Mouse (Mus musculus) hindbrain, embryonic 15.5 days (tissue): ENCODE measurements around the gene Prpf6. TPM values are rescaled to one million over a fixed set of nuclear protein-coding genes. Genes with fewer than 3 reads are reported as not detected.

Experiments
- ATAC-seq: fragments of 200-750 bp; cut with Nextera tagmentation; 2 replicates; pipeline ENCODE4 v1.8.0; 2017; ENCODE audit warnings: low read depth, moderate number of reproducible peaks, moderate TSS enrichment; ENCODE audit not compliant: low FRiP score
- H3K27ac ChIP-seq: fragments of 300-500 bp; sonication (generic); replicated peaks from 2 replicates; pipeline ENCODE4 v1.5.1; 2015; ENCODE audit warnings: mild to moderate bottlenecking, inconsistent platforms
- H3K27me3 ChIP-seq: fragments of 300-500 bp; sonication (generic); 2 replicates; pipeline ENCODE4 v1.6.1; 2015; ENCODE audit warnings: control low read depth, inconsistent platforms
- H3K36me3 ChIP-seq: fragments of 300-500 bp; sonication (generic); 2 replicates; pipeline ENCODE4 v1.6.1; 2015; ENCODE audit warnings: control low read depth, inconsistent platforms
- H3K4me1 ChIP-seq: fragments of 300-500 bp; sonication (generic); replicated peaks from 2 replicates; pipeline ENCODE4 v1.6.1; 2015; ENCODE audit warnings: control low read depth, inconsistent platforms
- H3K4me2 ChIP-seq: fragments of 300-500 bp; sonication (generic); 2 replicates; pipeline ENCODE4 v1.6.1; 2015; ENCODE audit warnings: moderate library complexity, mild to moderate bottlenecking, inconsistent platforms
- H3K4me3 ChIP-seq: fragments of 300-500 bp; sonication (generic); 2 replicates; pipeline ENCODE4 v1.5.1; 2015; ENCODE audit warnings: mild to moderate bottlenecking, inconsistent platforms
- H3K9ac ChIP-seq: fragments of 300-500 bp; sonication (generic); 2 replicates; pipeline ENCODE4 v1.6.1; 2015; ENCODE audit warnings: inconsistent platforms
- H3K9me3 ChIP-seq: fragments of 300-500 bp; sonication (generic); 2 replicates; pipeline ENCODE4 v1.6.1; 2016; ENCODE audit warnings: control low read depth, inconsistent platforms
- WGBS: fragments of 180-500 bp; shearing (Covaris S2); methylation state at CpG from one replicate; pipeline ENCODE4 v1.1.7; 2015; 5-methylcytosine and 5-hydroxymethylcytosine counted together
- polyA plus RNA-seq: library from polyadenylated mRNA; unstranded; fragments of >200 nt; fragmentation: Nextera tagmentation; extraction: Ambion mirVana; gene quantifications from 2 replicates; pipeline ENCODE4 v1.2.1, GENCODE M21; 2015

The Prpf6 gene
- polyA plus RNA-seq, 1 experiment from 2014 or later: 60.3 TPM

DNA sequence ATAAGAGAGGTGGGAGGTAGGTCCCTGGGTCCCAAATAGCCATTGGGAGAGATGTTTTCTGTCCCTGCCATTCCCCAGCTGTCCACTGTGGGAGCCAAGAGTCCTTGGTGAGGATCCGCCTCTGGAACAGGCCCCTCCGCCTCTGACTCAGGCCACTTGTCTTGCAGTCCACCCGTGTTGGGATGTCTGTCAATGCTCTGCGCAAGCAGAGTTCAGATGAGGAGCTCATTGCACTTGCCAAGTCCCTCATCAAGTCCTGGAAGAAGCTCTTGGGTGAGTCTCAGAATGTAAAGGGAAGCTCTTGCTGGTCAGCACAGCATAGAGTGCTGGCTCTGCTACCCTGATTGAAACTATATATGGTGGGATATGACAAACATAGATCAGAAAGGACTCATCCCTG is 91.7 kb downstream of the Prpf6 start:
- no peak overlapping the region for H3K4me3 ChIP-seq
- H3K4me1 ChIP-seq: peaks cover 18% of the 10 kb centered on the region
- 59% methylated on average over 4 of the region's 4 CpGs for WGBS
- H3K9me3 ChIP-seq: no peaks in the 10 kb centered on the region
- H3K27ac ChIP-seq: no peak overlapping the region
- no peak overlapping the region for H3K4me2 ChIP-seq
- no peak overlapping the region for H3K9ac ChIP-seq
- H3K27me3 ChIP-seq: no peaks in the 10 kb centered on the region
- no peak for ATAC-seq
- peaks cover 21% of the 10 kb centered on the region; the same call in 1 of the 2 replicates for H3K36me3 ChIP-seq

DNA sequence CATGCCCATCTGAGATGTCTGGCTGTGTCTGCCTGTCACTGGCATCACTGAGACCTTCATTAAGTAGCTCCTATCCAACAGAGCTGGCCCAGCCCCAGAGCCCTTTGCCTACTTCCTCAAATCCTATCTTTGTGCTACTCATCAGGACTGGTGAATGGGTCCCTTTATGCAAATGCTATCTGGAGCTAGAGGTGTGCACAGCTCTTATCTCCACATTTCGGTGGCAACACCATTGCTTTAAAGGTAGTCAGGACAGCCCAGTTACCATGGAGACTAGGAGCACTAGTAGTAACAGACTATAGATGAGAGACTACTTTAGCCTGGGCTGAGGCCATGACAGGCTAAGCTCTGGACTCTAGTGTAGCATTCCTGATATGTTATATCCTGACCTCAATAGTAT is 93.0 kb downstream of the Prpf6 start:
- Histone ChIP-seq H3K27me3 (no peaks in the 10 kb centered on the region), H3K9me3 (no peaks in the 10 kb centered on the region), H3K4me1 (peaks cover 12% of the 10 kb centered on the region), H3K27ac (no peak overlapping the region), H3K4me2 (no peak overlapping the region), H3K9ac (no peak overlapping the region), H3K36me3 (peaks cover 24% of the 10 kb centered on the region; the same call in 1 of the 2 replicates), H3K4me3 (no peak overlapping the region)
- no peak for ATAC-seq
- 93% methylated on average over 1 of the region's 1 CpGs for WGBS

GRCm38 (mm10) chr2:181685686-181686085 is 94.0 kb downstream of the Prpf6 start:
- no peak overlapping the region for H3K4me2 ChIP-seq
- no peak for ATAC-seq
- H3K4me3 ChIP-seq: no peak overlapping the region
- peaks cover 24% of the 10 kb centered on the region; the same call in 1 of the 2 replicates for H3K36me3 ChIP-seq
- H3K9me3 ChIP-seq: no peaks in the 10 kb centered on the region
- H3K9ac ChIP-seq: no peak overlapping the region
- 95% methylated on average over 4 of the region's 4 CpGs for WGBS
- no peaks in the 10 kb centered on the region for H3K27me3 ChIP-seq
- H3K27ac ChIP-seq: no peak overlapping the region
- peaks cover 8% of the 10 kb centered on the region for H3K4me1 ChIP-seq

DNA sequence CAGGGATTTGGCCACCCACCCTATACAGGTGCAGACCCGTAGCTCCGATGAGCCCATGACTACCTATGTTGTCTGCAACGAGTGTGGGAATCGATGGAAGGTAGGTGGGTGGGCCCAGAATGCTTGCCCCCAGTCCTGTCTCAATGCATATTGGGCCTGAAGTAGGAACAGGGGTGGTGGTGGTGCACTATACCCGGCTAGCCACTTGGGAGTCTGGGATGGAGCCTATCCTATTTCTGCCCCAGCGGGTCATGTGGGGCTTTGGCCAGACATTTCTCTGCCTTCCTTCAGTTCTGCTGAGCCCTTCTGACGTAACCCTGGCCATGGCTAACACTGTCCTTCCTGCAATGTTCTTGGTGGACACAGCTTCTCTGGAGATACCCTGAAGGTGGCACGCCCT is 95.9 kb downstream of the Prpf6 start:
- Histone ChIP-seq H3K9ac (no peak overlapping the region), H3K4me2 (no peak overlapping the region), H3K9me3 (no peaks in the 10 kb centered on the region), H3K27me3 (no peaks in the 10 kb centered on the region), H3K36me3 (peaks cover 24% of the 10 kb centered on the region; the same call in 1 of the 2 replicates), H3K4me3 (no peak overlapping the region), H3K27ac (no peak overlapping the region), H3K4me1 (peaks cover 15% of the 10 kb centered on the region)
- WGBS: 96% methylated on average over 8 of the region's 8 CpGs
- ATAC-seq: no peak

- Histone ChIP-seq H3K36me3 (peaks cover 24% of the 10 kb centered on the region; the same call in 1 of the 2 replicates), H3K4me3 (no peak overlapping the region), H3K4me1 (peaks cover 30% of the 10 kb centered on the region), H3K27me3 (no peaks in the 10 kb centered on the region), H3K9me3 (no peaks in the 10 kb centered on the region), H3K4me2 (no peak overlapping the region), H3K9ac (no peak overlapping the region), H3K27ac (no peak overlapping the region)
- WGBS: 93% methylated on average over 10 of the region's 10 CpGs
- ATAC-seq: no peak
These were observed 97.9 kb downstream of the Prpf6 start for GRCm38 (mm10) chr2:181689466-181690160.

DNA sequence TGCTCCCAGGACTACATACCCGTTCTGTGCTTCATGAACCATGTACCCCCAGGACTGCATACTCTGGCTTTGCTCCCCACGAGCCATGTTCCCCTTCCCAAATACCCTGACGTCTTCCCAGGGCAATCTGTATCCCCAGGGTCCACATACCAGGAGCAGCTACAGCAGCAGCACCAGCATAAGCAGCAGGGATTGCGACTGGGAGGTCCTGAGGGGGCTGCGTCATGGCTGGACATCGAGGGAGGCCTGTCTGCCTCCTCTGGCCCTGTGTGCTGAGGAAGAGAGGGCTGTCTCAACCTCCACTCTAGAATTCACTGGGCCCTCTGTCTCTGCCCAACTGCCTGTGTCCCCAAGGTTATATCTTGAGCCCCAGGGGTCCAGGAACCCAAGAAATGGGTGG is 99.4 kb downstream of the Prpf6 start:
- H3K4me2 ChIP-seq: no peak overlapping the region
- ATAC-seq: no peak
- no peak overlapping the region for H3K27ac ChIP-seq
- peaks cover 14% of the 10 kb centered on the region; the same call in 1 of the 2 replicates for H3K36me3 ChIP-seq
- no peaks in the 10 kb centered on the region for H3K9me3 ChIP-seq
- H3K9ac ChIP-seq: no peak overlapping the region
- no peak overlapping the region for H3K4me3 ChIP-seq
- WGBS: 93% methylated on average over 6 of the region's 6 CpGs
- peaks cover 31% of the 10 kb centered on the region for H3K4me1 ChIP-seq
- H3K27me3 ChIP-seq: no peaks in the 10 kb centered on the region

DNA sequence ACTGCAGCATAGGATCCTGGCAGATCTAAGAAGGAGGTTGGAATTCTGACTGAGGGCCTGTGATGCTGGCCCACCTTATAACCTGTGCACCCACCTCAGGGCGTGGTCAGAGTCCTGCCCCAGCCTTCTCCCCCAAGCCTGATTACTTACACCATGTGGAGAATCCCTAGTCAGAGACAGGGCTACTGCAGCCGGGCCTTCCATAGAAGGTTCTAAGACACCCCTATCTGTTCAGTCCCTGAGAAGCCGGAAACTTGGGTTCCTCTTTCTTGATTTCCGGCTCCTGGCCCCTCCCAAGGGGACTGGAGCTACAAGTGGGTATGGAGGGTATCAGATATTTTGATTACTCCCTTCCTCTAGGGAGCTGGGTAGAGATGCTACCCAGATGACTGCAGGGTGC is 99.9 kb downstream of the Prpf6 start:
- no peaks in the 10 kb centered on the region for H3K9me3 ChIP-seq
- no peak overlapping the region for H3K9ac ChIP-seq
- no peak overlapping the region for H3K4me2 ChIP-seq
- no peak for ATAC-seq
- H3K27me3 ChIP-seq: no peaks in the 10 kb centered on the region
- no peak overlapping the region for H3K27ac ChIP-seq
- no peak overlapping the region for H3K4me3 ChIP-seq
- peaks cover 13% of the 10 kb centered on the region; the same call in 1 of the 2 replicates for H3K36me3 ChIP-seq
- WGBS: 92% methylated on average over 4 of the region's 4 CpGs
- H3K4me1 ChIP-seq: peaks cover 31% of the 10 kb centered on the region

GRCm38 (mm10) chr2:181692304-181692703 is 100.6 kb downstream of the Prpf6 start:
- ATAC-seq: no peak
- 98% methylated on average over 3 of the region's 3 CpGs for WGBS
- Histone ChIP-seq H3K9me3 (no peaks in the 10 kb centered on the region), H3K9ac (peak overlapping the region; percentile 81; the same call in 1 of the 2 replicates), H3K4me2 (peak overlapping the region; percentile 84), H3K4me1 (peaks cover 31% of the 10 kb centered on the region), H3K27ac (no peak overlapping the region), H3K36me3 (peaks cover 9% of the 10 kb centered on the region; the same call in 1 of the 2 replicates), H3K27me3 (no peaks in the 10 kb centered on the region), H3K4me3 (peak overlapping the region; percentile 68)

DNA sequence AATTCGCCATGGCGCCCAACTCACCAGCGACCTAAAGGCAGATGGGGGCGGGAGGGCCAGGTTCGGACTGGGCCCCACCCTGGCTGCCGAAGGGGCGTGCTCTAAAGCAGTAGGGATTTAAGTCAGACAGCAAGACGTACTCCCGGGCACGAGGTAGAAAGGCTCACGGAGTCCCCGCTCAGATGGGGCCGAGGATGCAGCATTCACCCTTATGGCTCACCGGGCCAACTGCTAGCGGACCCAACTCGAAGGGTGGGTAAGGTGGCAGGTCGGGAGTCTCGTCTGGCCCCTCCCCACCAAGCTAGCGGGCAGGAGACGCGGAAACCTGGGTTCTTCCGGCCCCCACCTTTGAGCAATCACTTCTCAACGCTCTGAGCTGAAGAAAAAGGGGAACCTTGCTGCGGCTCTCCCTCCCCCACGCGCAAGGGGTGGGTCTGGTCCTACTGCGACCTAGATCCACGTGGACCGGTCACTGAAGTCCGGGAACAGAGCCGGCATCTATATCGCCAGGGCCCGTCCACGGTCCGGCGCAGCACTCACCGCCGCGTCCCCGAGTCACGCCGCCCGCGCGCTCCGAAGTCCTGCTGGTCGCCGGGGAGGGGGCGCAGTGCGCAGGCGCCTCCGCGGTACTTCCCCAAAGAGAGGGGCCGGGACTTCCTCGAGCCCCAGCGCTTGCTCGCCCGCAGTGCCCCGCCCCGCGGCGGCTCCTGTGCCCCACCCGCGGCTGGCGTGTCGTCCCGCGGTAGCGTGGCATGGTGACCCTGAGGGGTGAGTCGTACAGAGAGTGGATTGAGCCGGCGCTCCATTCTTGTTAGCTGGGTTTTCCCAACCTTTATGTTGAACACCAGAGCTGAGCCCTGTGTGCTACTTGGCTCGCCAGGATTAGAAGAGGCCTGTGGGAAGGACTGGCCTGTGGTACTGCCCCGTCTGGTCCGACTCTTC is 101.9 kb downstream of the Prpf6 start, which contains the start of gene Rgs19:
Gene Rgs19, minus strand, starts transcription at position 639 of the 942 bp plus-strand sequence.
- ATAC-seq: peak; percentile 85
- peak within 1 kb of the TSS; percentile 84 for H3K4me2 ChIP-seq
- peak within 1 kb of the TSS; percentile 81 for H3K9ac ChIP-seq
- 0 out of 2 replicates have a peak, but pooled peaks cover 2% of the 10 kb centered on the region for H3K36me3 ChIP-seq
- H3K9me3 ChIP-seq: no peaks in the 10 kb centered on the region
- peak within 1 kb of the TSS; percentile 70 for H3K27ac ChIP-seq
- peaks cover 31% of the 10 kb centered on the region for H3K4me1 ChIP-seq
- peak within 1 kb of the TSS; percentile 68 for H3K4me3 ChIP-seq
- no peaks in the 10 kb centered on the region for H3K27me3 ChIP-seq
- WGBS: 1% methylated on average over 71 of the region's 75 CpGs

- 86% methylated on average over 3 of the region's 3 CpGs for WGBS
- no peaks in the 10 kb centered on the region for H3K27me3 ChIP-seq
- no peak overlapping the region for H3K9ac ChIP-seq
- no peak overlapping the region for H3K27ac ChIP-seq
- H3K4me2 ChIP-seq: peak overlapping the region; percentile 84
- H3K4me1 ChIP-seq: peaks cover 31% of the 10 kb centered on the region
- 0 out of 2 replicates have a peak overlapping the region, but pooled peaks have one; percentile 68 for H3K4me3 ChIP-seq
- no peaks in the 10 kb centered on the region for H3K36me3 ChIP-seq
- H3K9me3 ChIP-seq: no peaks in the 10 kb centered on the region
- ATAC-seq: no peak
These were observed 102.9 kb downstream of the Prpf6 start for GRCm38 (mm10) chr2:181694581-181694980.

DNA sequence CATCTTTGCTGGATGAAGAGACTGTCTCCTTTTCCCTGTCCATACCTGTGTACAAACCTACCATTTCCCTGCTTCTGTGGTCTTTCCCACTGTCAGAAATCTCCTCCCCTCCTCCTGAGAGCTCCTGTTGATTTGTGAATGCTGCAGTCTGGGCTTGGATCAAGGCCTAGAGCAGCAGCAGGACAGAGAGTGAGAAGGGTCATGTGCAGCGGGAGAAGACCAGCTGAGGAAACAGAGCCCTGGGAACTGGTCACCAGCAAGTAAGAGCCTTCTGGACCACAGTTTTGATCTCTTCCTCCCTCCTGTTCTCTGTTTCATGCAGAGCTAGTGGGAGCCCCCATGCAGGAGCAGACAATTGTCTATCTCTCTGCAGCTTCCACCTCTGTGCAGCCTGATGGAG is 104.1 kb downstream of the Prpf6 start:
- no peaks in the 10 kb centered on the region for H3K36me3 ChIP-seq

More for the DNA sequence above, 104.1 kb downstream of the Prpf6 start:
- no peak overlapping the region for H3K4me3 ChIP-seq
- H3K27ac ChIP-seq: no peak overlapping the region
- no peaks in the 10 kb centered on the region for H3K9me3 ChIP-seq
- no peak for ATAC-seq
- H3K4me1 ChIP-seq: peaks cover 31% of the 10 kb centered on the region
- no peaks in the 10 kb centered on the region for H3K27me3 ChIP-seq
- no peak overlapping the region for H3K9ac ChIP-seq
- no peak overlapping the region for H3K4me2 ChIP-seq
- 69% methylated on average over 1 of the region's 1 CpGs for WGBS
